Mouse (Mus musculus) retina, postnatal 1 day (tissue): ENCODE measurements around the gene Wbp4.
"Not testable (repeated sequence)": the region's sequence is repeated elsewhere in the genome, so short reads cannot be mapped to it uniquely, and the experiment has no call there.

Source experiments
- DNase-seq: peaks from one replicate; pipeline ENCODE4 v3.0.0-alpha.2; 2012

Wbp4 gene

GRCm38 (mm10) chr14:79451681-79452590 is 29.4 kb downstream of the Wbp4 start, which contains the start of gene Kbtbd6:
Gene Kbtbd6 (plus strand): TSS chr14:79451835.
- peak; percentile 97 for DNase-seq

GRCm38 (mm10) chr14:79445055-79445620 is 36.2 kb downstream of the Wbp4 start:
- peak; percentile 84 for DNase-seq

GRCm38 (mm10) chr14:79444601-79445000 is 36.7 kb downstream of the Wbp4 start:
- no peak for DNase-seq

DNA sequence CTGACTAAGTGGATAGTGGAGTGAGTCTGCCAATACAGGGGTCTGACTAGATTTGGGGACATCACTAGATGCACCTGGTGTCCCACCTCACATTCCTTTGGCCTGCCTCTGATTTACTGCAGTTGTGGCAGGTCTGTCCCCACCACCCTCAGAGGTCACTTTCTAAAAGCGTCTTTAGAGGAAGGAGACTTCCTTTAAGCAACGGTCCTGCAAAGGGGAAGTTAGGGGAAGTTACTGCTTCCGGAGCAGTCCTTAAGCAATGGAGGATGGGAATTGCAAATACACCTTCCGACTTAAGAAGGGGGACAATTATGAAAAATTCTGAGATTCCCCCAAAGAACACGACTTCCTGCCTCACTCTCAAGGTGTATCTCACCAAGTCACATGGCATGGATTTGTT is 39.9 kb downstream of the Wbp4 start:
- no peak for DNase-seq

GRCm38 (mm10) chr14:79440655-79441054 is 40.7 kb downstream of the Wbp4 start:
- DNase-seq, result no peak

GRCm38 (mm10) chr14:79434068-79434467 is 47.3 kb downstream of the Wbp4 start:
- DNase-seq, result no peak

- DNase-seq, result not testable (repeated sequence)
These were observed 54.5 kb downstream of the Wbp4 start for GRCm38 (mm10) chr14:79426730-79427365.

- peak; percentile 97 for DNase-seq
These were observed 55.2 kb downstream of the Wbp4 start, which contains the start of gene Kbtbd7 for GRCm38 (mm10) chr14:79425979-79426729. Gene Kbtbd7 (plus strand): TSS chr14:79426511.

- DNase-seq, result peak; percentile 56
These were observed 61.1 kb downstream of the Wbp4 start for GRCm38 (mm10) chr14:79420083-79420685.

- no peak for DNase-seq
These were observed 68.2 kb downstream of the Wbp4 start for GRCm38 (mm10) chr14:79413121-79413520.

- DNase-seq, result no peak
These were observed 70.7 kb downstream of the Wbp4 start for GRCm38 (mm10) chr14:79410662-79411061.
